Mouse (Mus musculus) gastrocnemius, postnatal 25 days (tissue): Measurements from ENCODE around the gene Atoh8. TPM values are rescaled to one million over a fixed set of nuclear protein-coding genes. Genes with fewer than 3 reads are reported as not detected.

Experiments
- DNase-seq: peaks from one replicate; pipeline ENCODE4 v3.0.0; 2022
- total RNA-seq, 2 experiments: library from RNA; stranded (reverse); gene quantifications; 1 replicate in 1 of 2; 2 replicates in 1 of 2; pipeline ENCODE4 v1.2.3; 2021

Gene Atoh8
- total RNA-seq, 2 experiments from 2014 or later, result 4.5 to 7.8 TPM

- DNase-seq, result no peak
These were observed 7.6 kb downstream of the Atoh8 start for GRCm38 (mm10) chr6:72227665-72228265.

GRCm38 (mm10) chr6:72227011-72227410 is 8.4 kb downstream of the Atoh8 start:
- no peak for DNase-seq

DNA sequence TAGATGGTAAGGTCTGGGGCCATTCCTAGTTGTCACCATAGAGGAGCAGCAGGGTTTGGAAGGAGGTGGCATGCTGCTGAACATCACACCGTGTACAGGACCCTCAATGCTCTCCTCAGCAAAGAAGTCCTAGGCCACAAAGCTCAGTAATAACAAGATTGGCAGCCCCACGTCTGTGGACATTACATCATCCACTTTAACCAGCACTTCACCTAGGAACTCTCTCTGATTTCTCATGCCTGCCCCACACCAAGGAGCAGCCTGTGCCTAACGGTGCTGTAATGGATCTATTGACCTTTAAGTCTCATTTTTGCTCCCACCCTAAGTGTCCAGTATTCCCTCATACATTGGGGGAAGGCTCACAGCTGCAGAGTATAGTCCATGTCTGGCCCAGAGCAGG is 9.7 kb downstream of the Atoh8 start:
- no peak for DNase-seq

GRCm38 (mm10) chr6:72223892-72224291 is 11.5 kb downstream of the Atoh8 start:
- DNase-seq, result no peak

- DNase-seq, result no peak
These were observed 12.5 kb downstream of the Atoh8 start for GRCm38 (mm10) chr6:72222876-72223275.

DNA sequence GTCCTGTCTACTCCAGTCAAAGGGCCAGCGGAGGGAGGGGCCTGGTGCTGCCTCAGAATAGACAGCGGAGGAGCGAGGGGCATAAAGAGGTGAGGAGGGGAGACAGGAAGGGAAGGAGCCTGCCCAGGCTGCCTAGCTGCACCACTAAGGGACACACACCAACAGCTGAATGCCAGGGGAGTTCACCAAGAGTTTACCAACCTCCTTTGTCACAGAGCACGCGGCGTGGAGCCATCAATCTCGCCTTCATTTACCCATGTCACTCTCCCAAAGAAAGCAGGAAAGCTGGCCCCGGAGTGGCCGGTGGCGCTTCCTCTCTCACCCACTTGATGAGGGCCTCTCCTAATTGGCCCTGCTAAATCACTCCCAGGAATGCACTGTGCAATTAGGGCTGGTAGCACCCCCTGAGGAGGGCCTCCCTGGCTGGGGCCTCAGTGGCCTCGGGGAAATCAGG is 13.1 kb downstream of the Atoh8 start:
- no peak for DNase-seq

GRCm38 (mm10) chr6:72221271-72221670 is 14.1 kb downstream of the Atoh8 start:
- DNase-seq, result no peak

- DNase-seq, result no peak
These were observed 15.8 kb downstream of the Atoh8 start for GRCm38 (mm10) chr6:72219549-72219948.

DNA sequence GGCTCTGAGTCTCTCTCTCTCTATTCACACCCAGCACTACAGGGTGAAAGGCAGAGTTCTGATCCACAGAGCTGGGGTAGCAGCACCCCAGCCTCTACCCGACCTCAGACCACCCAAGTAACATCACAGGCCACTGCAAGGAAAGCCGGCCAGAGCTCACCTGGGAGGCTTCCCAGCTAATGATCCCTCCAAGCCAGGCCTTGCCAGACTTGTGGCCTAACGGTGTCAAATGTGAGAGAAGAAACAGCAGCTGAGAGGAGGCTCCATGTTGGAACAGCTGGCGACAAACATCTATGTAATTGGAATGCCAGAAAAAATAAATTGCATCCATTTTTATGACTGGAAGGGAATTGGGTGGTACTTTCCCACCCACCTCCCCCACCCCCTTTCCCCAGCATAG is 17.1 kb downstream of the Atoh8 start:
- no peak for DNase-seq

GRCm38 (mm10) chr6:72217415-72217784 is 18.0 kb downstream of the Atoh8 start:
- no peak for DNase-seq

DNA sequence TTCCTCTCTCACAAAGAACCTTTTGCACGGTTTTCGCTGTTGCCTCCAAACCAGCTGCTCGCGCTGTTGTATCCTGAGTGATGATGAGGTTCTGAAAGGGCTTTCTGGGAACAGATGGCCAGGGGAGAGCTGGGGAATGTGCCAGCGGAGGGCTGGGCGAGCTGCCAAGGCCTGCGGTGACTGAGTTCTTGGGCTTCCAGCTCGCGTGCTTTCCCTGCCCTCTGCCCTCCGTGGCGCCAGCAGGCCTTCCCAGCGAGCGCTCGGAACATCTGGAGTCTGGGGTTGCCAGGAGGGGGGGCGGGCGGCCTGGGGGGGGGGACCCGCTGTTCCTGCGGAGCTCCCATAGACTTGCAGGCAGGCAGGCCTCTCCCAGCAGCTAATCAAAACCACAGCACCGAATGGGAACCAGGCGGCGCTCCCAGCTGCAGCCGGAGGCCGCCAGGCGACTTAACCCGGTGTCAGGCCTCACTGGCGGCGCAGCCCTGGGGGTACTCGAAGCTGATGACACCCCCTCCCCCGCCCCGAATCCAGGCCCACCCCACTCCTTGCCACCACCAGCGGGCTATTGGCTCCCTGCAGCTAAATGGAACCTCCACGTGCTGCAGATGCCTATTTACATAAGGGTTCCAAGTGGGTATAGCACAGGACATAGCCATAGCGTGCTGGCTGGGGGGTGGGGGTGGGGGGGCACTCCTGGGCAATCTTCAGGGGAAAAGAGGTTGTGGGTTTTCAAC is 18.5 kb downstream of the Atoh8 start:
- peak; percentile 99 for DNase-seq

- DNase-seq, result peak; percentile 51
These were observed 19.8 kb downstream of the Atoh8 start for GRCm38 (mm10) chr6:72215582-72215981.

DNA sequence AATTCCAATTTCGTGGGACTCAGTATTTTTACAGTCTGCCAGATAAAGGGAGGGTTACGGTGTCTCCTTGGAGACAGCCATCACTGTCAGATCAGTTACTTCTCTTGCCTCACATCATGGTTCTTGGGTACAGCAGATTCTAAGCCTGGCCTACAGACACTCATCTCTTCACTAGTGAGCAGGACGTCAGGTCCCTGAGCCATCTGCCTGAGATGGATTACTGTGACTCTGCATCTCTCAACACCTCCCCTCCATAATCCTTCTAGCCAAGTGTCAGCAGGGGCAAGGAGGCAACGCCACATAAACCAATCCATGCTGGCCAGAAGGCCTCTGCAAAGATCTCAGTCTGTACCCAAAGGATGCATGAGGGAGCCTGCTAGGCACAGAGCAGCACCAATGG is 24.0 kb downstream of the Atoh8 start:
- DNase-seq, result no peak

GRCm38 (mm10) chr6:72210823-72211222 is 24.6 kb downstream of the Atoh8 start:
- peak; percentile 71 for DNase-seq

GRCm38 (mm10) chr6:72209738-72210137 is 25.6 kb downstream of the Atoh8 start:
- DNase-seq, result no peak

- no peak for DNase-seq
These were observed 26.9 kb downstream of the Atoh8 start for GRCm38 (mm10) chr6:72208406-72209045.

- DNase-seq, result no peak
These were observed 29.4 kb downstream of the Atoh8 start for GRCm38 (mm10) chr6:72206021-72206420.

DNA sequence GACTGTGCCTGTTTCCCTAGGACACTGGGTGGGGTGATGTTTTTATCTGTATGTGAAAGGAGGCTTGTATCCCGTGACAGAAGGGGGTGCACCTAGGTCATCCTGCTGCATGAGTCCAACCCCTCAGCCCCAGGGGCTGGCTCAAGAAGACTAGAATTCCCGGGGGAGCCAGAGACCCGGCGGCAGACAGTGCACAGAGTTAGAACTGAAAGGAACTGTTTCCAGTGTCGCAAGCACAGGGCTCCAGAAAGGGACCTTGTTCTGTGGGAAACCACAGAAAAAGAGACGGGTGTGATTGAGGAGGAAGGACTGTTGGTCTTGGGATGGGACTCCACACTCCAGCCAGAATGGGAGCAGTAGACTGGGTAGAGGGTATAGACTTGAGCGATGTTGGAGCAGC is 30.5 kb downstream of the Atoh8 start:
- DNase-seq, result no peak

- DNase-seq, result no peak
These were observed 32.1 kb downstream of the Atoh8 start for GRCm38 (mm10) chr6:72203279-72203678.

GRCm38 (mm10) chr6:72202732-72203131 is 32.6 kb downstream of the Atoh8 start:
- no peak for DNase-seq

DNA sequence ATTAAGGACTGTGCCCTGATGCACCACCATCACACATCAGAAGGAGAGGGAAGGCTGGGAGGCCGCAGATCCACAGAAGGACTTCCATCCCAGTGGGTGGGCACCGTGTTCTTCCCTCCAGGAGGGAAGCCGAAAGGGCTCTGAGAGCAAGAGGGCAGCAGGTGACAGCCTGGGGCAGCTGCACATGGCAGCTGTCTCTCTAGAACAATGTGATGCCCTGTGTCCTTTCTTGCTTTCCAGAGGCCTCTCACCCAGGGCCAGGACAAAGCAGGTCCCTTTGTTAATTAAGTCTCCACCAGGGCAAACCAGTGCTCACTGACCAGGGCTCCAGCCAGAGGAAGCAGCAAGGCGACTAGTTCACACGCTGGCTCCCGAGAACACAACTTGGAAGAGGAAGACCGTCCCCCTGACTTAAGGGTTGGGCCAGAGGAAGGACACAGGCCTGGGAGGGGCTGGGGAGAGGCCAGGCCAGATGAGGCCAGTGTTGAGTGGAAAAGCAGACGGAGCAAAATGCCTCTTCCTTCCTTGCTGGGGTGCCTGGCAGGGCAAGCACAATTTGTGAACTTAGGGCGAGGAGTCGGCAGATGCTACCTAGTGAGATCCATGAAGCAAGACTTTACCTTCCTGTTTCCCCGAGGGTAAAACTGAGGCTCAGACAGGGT is 34.7 kb downstream of the Atoh8 start:
- DNase-seq, result peak; percentile 82

GRCm38 (mm10) chr6:72197515-72197914 is 37.9 kb downstream of the Atoh8 start:
- DNase-seq, result no peak

GRCm38 (mm10) chr6:72196660-72197059 is 38.7 kb downstream of the Atoh8 start:
- DNase-seq, result no peak
